9 mouse cellular contexts compared by ENCODE assay signal in the genomic region with DNA sequence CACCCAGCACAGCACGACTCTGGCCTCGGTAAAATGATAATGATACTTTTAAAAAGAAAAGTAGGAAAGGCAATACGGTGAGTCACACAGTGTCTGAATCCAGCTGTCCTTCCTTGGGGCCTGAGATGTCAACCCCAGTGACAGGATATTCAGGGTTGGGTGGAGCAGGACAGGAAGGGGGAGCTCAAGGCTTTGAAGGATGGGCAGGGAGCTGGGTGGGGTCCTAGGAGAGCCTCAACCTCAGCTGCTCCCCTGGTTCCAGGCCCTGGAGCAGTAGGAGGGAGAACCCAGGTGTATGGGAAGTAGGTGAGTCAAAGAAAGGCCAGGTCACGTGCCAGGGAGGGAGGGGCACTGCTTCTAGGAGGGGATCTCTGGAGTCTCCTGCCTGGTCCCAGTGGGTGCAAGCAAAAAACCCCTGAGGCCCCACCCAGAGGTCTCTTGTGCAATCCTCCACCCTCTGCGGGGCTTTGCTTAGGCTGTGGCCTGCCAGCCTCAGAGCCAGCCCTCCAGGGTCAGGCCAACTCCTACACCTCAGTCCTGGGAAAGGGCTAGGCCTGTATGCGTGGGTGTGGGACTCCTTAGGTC. TPM values are rescaled to one million over a fixed set of nuclear protein-coding genes. Genes with fewer than 3 reads are reported as not detected.
DNase-seq lines count a peak whose midpoint lies in the region; ATAC-seq lines count a peak whose summit lies in the region.
"Had no signal": no experiment of that assay in that cellular context is flagged by ENCODE, and none has a peak within 500 bp of the region (broad histone marks: within the 10 kb centered on the region; RNA-seq: fewer than 3 reads in every experiment).

No protein-coding gene starts in this region.

- H3K9ac ChIP-seq in lung, embryonic 15.5 days: no peak overlapping the region
- no peak overlapping the region; the same call in 1 of the 2 replicates for H3K9ac ChIP-seq in embryonic facial prominence, embryonic 14.5 days (ENCODE audit: low read depth, low read length)
- H3K9ac ChIP-seq in kidney, embryonic 16.5 days (replicated peaks; ENCODE audit: low read length): no peak overlapping the region
- H3K9ac ChIP-seq in stomach, embryonic 14.5 days (replicated peaks; ENCODE audit: low read depth, low read length): no peak overlapping the region

- H3K36me3 ChIP-seq in lung, embryonic 15.5 days: no peaks in the 10 kb centered on the region
- H3K36me3 ChIP-seq in embryonic facial prominence, embryonic 14.5 days (ENCODE audit: control insufficient read depth, insufficient read depth, low read length): no peaks in the 10 kb centered on the region
- H3K36me3 ChIP-seq in kidney, embryonic 16.5 days (ENCODE audit: insufficient read depth, low read length): no peaks in the 10 kb centered on the region
- H3K36me3 ChIP-seq in stomach, embryonic 14.5 days (ENCODE audit: control insufficient read depth, insufficient read depth, low read length): no peaks in the 10 kb centered on the region

- H3K27ac ChIP-seq in lung, embryonic 15.5 days: peak overlapping the region; percentile 83
- peak overlapping the region; percentile 91 for H3K27ac ChIP-seq in embryonic facial prominence, embryonic 14.5 days (replicated peaks; ENCODE audit: low read depth, low read length)
- peak overlapping the region; percentile 54 for H3K27ac ChIP-seq in kidney, embryonic 16.5 days (ENCODE audit: low read length)
- peak overlapping the region; percentile 61 for H3K27ac ChIP-seq in stomach, embryonic 14.5 days (ENCODE audit: low read length)

- no peak overlapping the region for H3K4me2 ChIP-seq in lung, embryonic 15.5 days
- H3K4me2 ChIP-seq in embryonic facial prominence, embryonic 14.5 days (ENCODE audit: low read depth, low read length): no peak overlapping the region
- H3K4me2 ChIP-seq in kidney, embryonic 16.5 days (replicated peaks; ENCODE audit: low read depth, low read length): no peak overlapping the region
- no peak overlapping the region for H3K4me2 ChIP-seq in stomach, embryonic 14.5 days (replicated peaks; ENCODE audit: low read depth, low read length)

- 0 out of 2 replicates have a peak, but pooled peaks cover 4% of the 10 kb centered on the region for H3K27me3 ChIP-seq in lung, embryonic 15.5 days
- H3K27me3 ChIP-seq in embryonic facial prominence, embryonic 14.5 days (replicated peaks; ENCODE audit: control insufficient read depth, insufficient read depth, low read length): no peaks in the 10 kb centered on the region
- H3K27me3 ChIP-seq in kidney, embryonic 16.5 days (ENCODE audit: insufficient read depth, low read length): no peaks in the 10 kb centered on the region
- no peaks in the 10 kb centered on the region for H3K27me3 ChIP-seq in stomach, embryonic 14.5 days (ENCODE audit: control insufficient read depth, insufficient read depth, low read length)

- ATAC-seq in lung, embryonic 15.5 days (ENCODE audit: borderline replicate concordance, extremely low read depth, low FRiP score, low TSS enrichment): no peak; the same call in 1 of the 2 replicates
- no peak for ATAC-seq in embryonic facial prominence, embryonic 14.5 days (ENCODE audit: low read depth)
- ATAC-seq in kidney, embryonic 16.5 days (ENCODE audit: low FRiP score, low TSS enrichment): peak; percentile 14; the same call in 1 of the 2 replicates
- ATAC-seq in stomach, embryonic 14.5 days (ENCODE audit: insufficient number of reproducible peaks, insufficient read depth, low FRiP score, low read depth): no peak

- WGBS in lung, embryonic 15.5 days: 51% methylated on average over 6 of the region's 6 CpGs
- WGBS in embryonic facial prominence, embryonic 14.5 days: 40% methylated on average over 5 of the region's 6 CpGs
- WGBS in kidney, embryonic 16.5 days: 30% methylated on average over 6 of the region's 6 CpGs
- WGBS in stomach, embryonic 14.5 days: 37% methylated on average over 6 of the region's 6 CpGs

- peaks cover 69% of the 10 kb centered on the region for H3K4me1 ChIP-seq in lung, embryonic 15.5 days
- H3K4me1 ChIP-seq in embryonic facial prominence, embryonic 14.5 days (ENCODE audit: control insufficient read depth, insufficient read depth, low read length): peaks cover 40% of the 10 kb centered on the region
- peaks cover 61% of the 10 kb centered on the region for H3K4me1 ChIP-seq in kidney, embryonic 16.5 days (ENCODE audit: insufficient read depth, low read length)
- H3K4me1 ChIP-seq in stomach, embryonic 14.5 days (ENCODE audit: control insufficient read depth, insufficient read depth, low read length): peaks cover 42% of the 10 kb centered on the region

- H3K4me3 ChIP-seq in lung, embryonic 15.5 days: no peak overlapping the region
- H3K4me3 ChIP-seq in embryonic facial prominence, embryonic 14.5 days (ENCODE audit: low read depth, low read length): no peak overlapping the region
- no peak overlapping the region for H3K4me3 ChIP-seq in kidney, embryonic 16.5 days (ENCODE audit: low read length)
- H3K4me3 ChIP-seq in stomach, embryonic 14.5 days (ENCODE audit: low read depth, low read length): no peak overlapping the region

- no peaks in the 10 kb centered on the region for H3K9me3 ChIP-seq in lung, embryonic 15.5 days
- H3K9me3 ChIP-seq in embryonic facial prominence, embryonic 14.5 days (ENCODE audit: control insufficient read depth, low read length): no peaks in the 10 kb centered on the region
- no peaks in the 10 kb centered on the region for H3K9me3 ChIP-seq in kidney, embryonic 16.5 days (ENCODE audit: low read length)
- H3K9me3 ChIP-seq in stomach, embryonic 14.5 days (ENCODE audit: control insufficient read depth, low read depth, low read length): no peaks in the 10 kb centered on the region

- no peak for DNase-seq in lung, postnatal 10 days
- DNase-seq in embryonic facial prominence, embryonic 14.5 days (ENCODE audit: low spot score): no peak
- no peak for DNase-seq in right cerebral cortex, postnatal 25 days
- DNase-seq in B cell, adult 2 months: no peak
- no peak for DNase-seq in frontal cortex, postnatal 25 days (ENCODE audit: low spot score in 2 of 2)
- DNase-seq: midbrain, embryonic 14.5 days had no signal

RNA-seq across cellular contexts. Expression of a gene that starts 9.2 kb away (rescaled TPM):
- 134 and 143 TPM in 2 replicates for polyA plus RNA-seq in lung, embryonic 15.5 days (2015; fragmentation: Nextera tagmentation; extraction: Ambion mirVana)
- 128 and 138 TPM in 2 replicates for polyA plus RNA-seq in embryonic facial prominence, embryonic 14.5 days (2014; fragmentation: Nextera tagmentation; extraction: Ambion mirVana)
- polyA plus RNA-seq in kidney, embryonic 16.5 days (2015; fragmentation: Nextera tagmentation; extraction: Ambion mirVana): 139 and 151 TPM in 2 replicates
- 147 and 150 TPM in 2 replicates for polyA plus RNA-seq in stomach, embryonic 14.5 days (2014; fragmentation: Nextera tagmentation; extraction: Ambion mirVana)

RNA-seq across cellular contexts. Expression of a gene that starts 27.1 kb away (rescaled TPM):
- polyA plus RNA-seq in lung, embryonic 15.5 days (2015; fragmentation: Nextera tagmentation; extraction: Ambion mirVana): 74.8 and 81.0 TPM in 2 replicates
- polyA plus RNA-seq in embryonic facial prominence, embryonic 14.5 days (2014; fragmentation: Nextera tagmentation; extraction: Ambion mirVana): 19.1 and 27.0 TPM in 2 replicates
- 19.6 and 22.1 TPM in 2 replicates for polyA plus RNA-seq in kidney, embryonic 16.5 days (2015; fragmentation: Nextera tagmentation; extraction: Ambion mirVana)
- 18.4 and 21.7 TPM in 2 replicates for polyA plus RNA-seq in stomach, embryonic 14.5 days (2014; fragmentation: Nextera tagmentation; extraction: Ambion mirVana)

RNA-seq across cellular contexts. Expression of a gene that starts 40.0 kb away (rescaled TPM):
- polyA plus RNA-seq in lung, embryonic 15.5 days (2015; fragmentation: Nextera tagmentation; extraction: Ambion mirVana): 27.1 and 28.5 TPM in 2 replicates
- 26.7 and 30.2 TPM in 2 replicates for polyA plus RNA-seq in embryonic facial prominence, embryonic 14.5 days (2014; fragmentation: Nextera tagmentation; extraction: Ambion mirVana)
- polyA plus RNA-seq in kidney, embryonic 16.5 days (2015; fragmentation: Nextera tagmentation; extraction: Ambion mirVana): 27.6 and 28.0 TPM in 2 replicates
- 26.5 and 30.1 TPM in 2 replicates for polyA plus RNA-seq in stomach, embryonic 14.5 days (2014; fragmentation: Nextera tagmentation; extraction: Ambion mirVana)

RNA-seq across cellular contexts. Expression of a gene that starts 57.6 kb away (rescaled TPM):
- polyA plus RNA-seq in lung, embryonic 15.5 days (2015; fragmentation: Nextera tagmentation; extraction: Ambion mirVana): 97.7 and 104 TPM in 2 replicates
- polyA plus RNA-seq in embryonic facial prominence, embryonic 14.5 days (2014; fragmentation: Nextera tagmentation; extraction: Ambion mirVana): 122 and 134 TPM in 2 replicates
- 158 and 159 TPM in 2 replicates for polyA plus RNA-seq in kidney, embryonic 16.5 days (2015; fragmentation: Nextera tagmentation; extraction: Ambion mirVana)
- 120 and 122 TPM in 2 replicates for polyA plus RNA-seq in stomach, embryonic 14.5 days (2014; fragmentation: Nextera tagmentation; extraction: Ambion mirVana)
